Mouse (Mus musculus) intestine, embryonic 14.5 days (tissue): ENCODE results near the gene Apba1. TPM values are rescaled to one million over a fixed set of nuclear protein-coding genes. Genes with fewer than 3 reads are reported as not detected.

Experiments
- ATAC-seq: fragments of 200-750 bp; cut with Nextera tagmentation; replicated peaks from 2 replicates; pipeline ENCODE4 v1.8.0; 2017; ENCODE audit warnings: low read depth, moderate number of reproducible peaks, moderate TSS enrichment, moderate library complexity; ENCODE audit not compliant: low FRiP score, low TSS enrichment
- DNase-seq: peaks from one replicate; pipeline ENCODE4 v3.0.0-alpha.2; 2018; ENCODE audit warnings: low spot score
- H3K27ac ChIP-seq: fragments of 300-500 bp; sonication (generic); 2 replicates; pipeline ENCODE4 v1.5.1; 2014; ENCODE audit warnings: low read depth, mild to moderate bottlenecking, control low read depth
- H3K27me3 ChIP-seq: fragments of 300-500 bp; sonication (generic); replicated peaks from 2 replicates; pipeline ENCODE4 v1.6.1; 2014; ENCODE audit warnings: low read length, control low read depth; ENCODE audit not compliant: control insufficient read depth, insufficient read depth
- H3K36me3 ChIP-seq: fragments of 300-500 bp; sonication (generic); 2 replicates; pipeline ENCODE4 v1.6.1; 2014; ENCODE audit warnings: low read length, control low read depth; ENCODE audit not compliant: control insufficient read depth, insufficient read depth
- H3K4me1 ChIP-seq: fragments of 300-500 bp; sonication (generic); replicated peaks from 2 replicates; pipeline ENCODE4 v1.6.1; 2014; ENCODE audit warnings: low read length, control low read depth, mixed read lengths; ENCODE audit not compliant: control insufficient read depth, insufficient read depth
- H3K4me2 ChIP-seq: fragments of 300-500 bp; sonication (generic); 2 replicates; pipeline ENCODE4 v1.6.1; 2014; ENCODE audit warnings: low read length
- H3K4me3 ChIP-seq: fragments of 300-500 bp; sonication (generic); 2 replicates; pipeline ENCODE4 v1.5.1; 2014; ENCODE audit warnings: low read depth, low read length, control low read depth, mixed read lengths
- H3K9ac ChIP-seq: fragments of 300-500 bp; sonication (generic); 2 replicates; pipeline ENCODE4 v1.6.1; 2014; ENCODE audit warnings: mild to moderate bottlenecking, low read length
- H3K9me3 ChIP-seq: fragments of 300-500 bp; sonication (generic); 2 replicates; pipeline ENCODE4 v1.6.1; 2016; ENCODE audit warnings: low read length, control low read depth; ENCODE audit not compliant: control insufficient read depth
- WGBS: fragments of 180-500 bp; shearing (Covaris S2); extraction: QIAGEN DNeasy Blood & Tissue Kit; methylation state at CpG from one replicate; pipeline ENCODE4 v1.1.7; 2014; 5-methylcytosine and 5-hydroxymethylcytosine counted together
- polyA plus RNA-seq: library from polyadenylated mRNA; unstranded; fragments of >200 nt; fragmentation: Nextera tagmentation; extraction: Ambion mirVana; gene quantifications from 2 replicates; pipeline ENCODE4 v1.2.1, GENCODE M21; 2014

Apba1 gene
- polyA plus RNA-seq, 1 experiment from 2014 or later = 0.77 TPM

GRCm38 (mm10) chr19:23770494-23771423, 12.1 kb downstream of the Apba1 start:
- DNase-seq = no peak
- no peak overlapping the region for H3K9ac ChIP-seq

GRCm38 (mm10) chr19:23771971-23772370, 13.3 kb downstream of the Apba1 start:
- 73% methylated on average over 7 of the region's 7 CpGs for WGBS
- ATAC-seq (no peak), DNase-seq (no peak)
- Histone ChIP-seq H3K36me3 (no peaks in the 10 kb centered on the region), H3K4me1 (no peaks in the 10 kb centered on the region), H3K27me3 (no peaks in the 10 kb centered on the region), H3K9ac (no peak overlapping the region), H3K4me2 (no peak overlapping the region), H3K4me3 (no peak overlapping the region), H3K9me3 (no peaks in the 10 kb centered on the region), H3K27ac (no peak overlapping the region)

More at GRCm38 (mm10) chr19:23770494-23771423, 12.1 kb downstream of the Apba1 start:
- Histone ChIP-seq H3K36me3 (no peaks in the 10 kb centered on the region), H3K4me1 (no peaks in the 10 kb centered on the region), H3K27me3 (no peaks in the 10 kb centered on the region), H3K27ac (no peak overlapping the region), H3K9me3 (no peaks in the 10 kb centered on the region), H3K4me3 (no peak overlapping the region), H3K4me2 (no peak overlapping the region)
- ATAC-seq = no peak
- WGBS = 67% methylated on average over 10 of the region's 10 CpGs

DNA sequence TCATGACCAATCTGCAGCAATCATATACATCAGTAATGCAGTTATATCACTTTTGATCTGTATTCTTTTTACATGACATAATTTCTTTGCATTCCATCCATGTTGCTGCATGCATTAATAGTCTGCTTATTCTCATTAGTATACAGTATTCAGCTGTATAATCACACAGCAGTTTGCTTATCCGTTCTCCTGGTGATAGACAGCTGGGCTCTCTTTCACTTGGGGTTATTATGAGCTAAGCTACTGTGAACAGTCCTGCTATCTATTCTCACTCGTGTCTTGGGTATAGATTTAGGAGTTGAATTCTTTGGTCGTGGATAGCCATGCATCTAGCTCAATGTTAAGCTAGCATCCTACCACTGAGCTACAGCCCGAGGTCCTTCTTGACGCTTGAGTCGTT, 16.7 kb downstream of the Apba1 start:
- no peaks in the 10 kb centered on the region for H3K9me3 ChIP-seq
- 81% methylated on average over 6 of the region's 6 CpGs for WGBS
- no peak overlapping the region for H3K4me3 ChIP-seq
- H3K9ac ChIP-seq = no peak overlapping the region
- no peaks in the 10 kb centered on the region for H3K36me3 ChIP-seq
- ATAC-seq = no peak
- H3K4me2 ChIP-seq = no peak overlapping the region
- H3K27ac ChIP-seq = no peak overlapping the region
- no peaks in the 10 kb centered on the region for H3K4me1 ChIP-seq
- no peak for DNase-seq
- H3K27me3 ChIP-seq = no peaks in the 10 kb centered on the region

GRCm38 (mm10) chr19:23779130-23779529, 20.4 kb downstream of the Apba1 start:
- no peak overlapping the region for H3K9ac ChIP-seq
- no peak for ATAC-seq
- no peaks in the 10 kb centered on the region for H3K36me3 ChIP-seq
- no peaks in the 10 kb centered on the region for H3K9me3 ChIP-seq
- H3K4me2 ChIP-seq = no peak overlapping the region
- no peak overlapping the region for H3K27ac ChIP-seq
- DNase-seq = no peak
- H3K4me3 ChIP-seq = no peak overlapping the region
- no peaks in the 10 kb centered on the region for H3K27me3 ChIP-seq
- no peaks in the 10 kb centered on the region for H3K4me1 ChIP-seq

GRCm38 (mm10) chr19:23780105-23780504, 21.4 kb downstream of the Apba1 start:
- H3K36me3 ChIP-seq = no peaks in the 10 kb centered on the region
- H3K4me3 ChIP-seq = no peak overlapping the region
- ATAC-seq = no peak
- WGBS = 78% methylated on average over 4 of the region's 4 CpGs
- no peaks in the 10 kb centered on the region for H3K9me3 ChIP-seq
- no peak overlapping the region for H3K9ac ChIP-seq
- H3K27me3 ChIP-seq = no peaks in the 10 kb centered on the region
- no peaks in the 10 kb centered on the region for H3K4me1 ChIP-seq
- DNase-seq = no peak
- H3K4me2 ChIP-seq = no peak overlapping the region
- no peak overlapping the region for H3K27ac ChIP-seq

GRCm38 (mm10) chr19:23781968-23782367, 23.3 kb downstream of the Apba1 start:
- Histone ChIP-seq H3K9me3 (no peaks in the 10 kb centered on the region), H3K9ac (no peak overlapping the region), H3K27ac (no peak overlapping the region), H3K4me3 (no peak overlapping the region), H3K4me2 (no peak overlapping the region), H3K4me1 (no peaks in the 10 kb centered on the region), H3K27me3 (no peaks in the 10 kb centered on the region), H3K36me3 (no peaks in the 10 kb centered on the region)
- 8% methylated on average over 9 of the region's 9 CpGs for WGBS
- ATAC-seq (0 out of 2 replicates have a peak, but pooled peaks have one; percentile 62), DNase-seq (no peak)

GRCm38 (mm10) chr19:23788420-23789132, 29.9 kb downstream of the Apba1 start:
- Histone ChIP-seq H3K27me3 (no peaks in the 10 kb centered on the region), H3K4me1 (no peaks in the 10 kb centered on the region), H3K9ac (no peak overlapping the region), H3K27ac (no peak overlapping the region), H3K4me2 (no peak overlapping the region), H3K4me3 (no peak overlapping the region), H3K36me3 (no peaks in the 10 kb centered on the region), H3K9me3 (no peaks in the 10 kb centered on the region)
- ATAC-seq = no peak
- DNase-seq = no peak
- 70% methylated on average over 9 of the region's 9 CpGs for WGBS

GRCm38 (mm10) chr19:23791704-23792103, 33.0 kb downstream of the Apba1 start:
- Histone ChIP-seq H3K27me3 (no peaks in the 10 kb centered on the region), H3K27ac (no peak overlapping the region), H3K9ac (no peak overlapping the region), H3K4me2 (no peak overlapping the region), H3K4me1 (no peaks in the 10 kb centered on the region), H3K36me3 (no peaks in the 10 kb centered on the region), H3K4me3 (no peak overlapping the region), H3K9me3 (no peaks in the 10 kb centered on the region)
- 59% methylated on average over 6 of the region's 6 CpGs for WGBS
- no peak for ATAC-seq
- DNase-seq = no peak
